Mouse (Mus musculus) neural tube, embryonic 11.5 days (tissue): ENCODE data around the gene Zfp879. TPM values are rescaled to one million over a fixed set of nuclear protein-coding genes. Genes with fewer than 3 reads are reported as not detected.

ENCODE experiments used
- ATAC-seq: fragments of 200-750 bp; cut with Nextera tagmentation; 2 replicates; pipeline ENCODE4 v1.8.0; 2017; ENCODE audit warnings: moderate number of reproducible peaks, mild to moderate bottlenecking, moderate TSS enrichment, moderate library complexity; ENCODE audit not compliant: insufficient read depth, low FRiP score, low TSS enrichment
- DNase-seq: peaks from one replicate; pipeline ENCODE4 v3.0.0-alpha.2; 2015; ENCODE audit warnings: low spot score
- H3K27ac ChIP-seq: fragments of 300-500 bp; sonication (generic); 2 replicates; pipeline ENCODE4 v1.5.1; 2014; ENCODE audit warnings: low read depth, mild to moderate bottlenecking, low read length
- H3K27me3 ChIP-seq: fragments of 300-500 bp; sonication (generic); 2 replicates; pipeline ENCODE4 v1.6.1; 2014; ENCODE audit warnings: mild to moderate bottlenecking, low read length, mixed read lengths; ENCODE audit not compliant: control insufficient read depth, insufficient read depth
- H3K36me3 ChIP-seq: fragments of 300-500 bp; sonication (generic); 2 replicates; pipeline ENCODE4 v1.6.1; 2014; ENCODE audit warnings: mild to moderate bottlenecking, low read length, moderate library complexity, mixed read lengths; ENCODE audit not compliant: control insufficient read depth, insufficient read depth
- H3K4me1 ChIP-seq: fragments of 300-500 bp; sonication (generic); 2 replicates; pipeline ENCODE4 v1.6.1; 2014; ENCODE audit warnings: low read length, mixed read lengths; ENCODE audit not compliant: control insufficient read depth, insufficient read depth
- H3K4me2 ChIP-seq: fragments of 300-500 bp; sonication (generic); 2 replicates; pipeline ENCODE4 v1.6.1; 2014; ENCODE audit warnings: low read depth, mild to moderate bottlenecking, moderate library complexity
- H3K4me3 ChIP-seq: fragments of 300-500 bp; sonication (generic); 2 replicates; pipeline ENCODE4 v1.5.1; 2014; ENCODE audit warnings: low read depth, low read length
- H3K9ac ChIP-seq: fragments of 300-500 bp; sonication (generic); 2 replicates; pipeline ENCODE4 v1.6.1; 2014; ENCODE audit warnings: mild to moderate bottlenecking, low read length
- H3K9me3 ChIP-seq: fragments of 300-500 bp; sonication (generic); 2 replicates; pipeline ENCODE4 v1.6.1; 2016; ENCODE audit warnings: low read length; ENCODE audit not compliant: control insufficient read depth
- WGBS: fragments of 180-500 bp; shearing (Covaris S2); extraction: QIAGEN DNeasy Blood & Tissue Kit; methylation state at CpG from one replicate; pipeline ENCODE4 v1.1.7; 2014; 5-methylcytosine and 5-hydroxymethylcytosine counted together
- polyA plus RNA-seq: library from polyadenylated mRNA; unstranded; fragments of >200 nt; fragmentation: Nextera tagmentation; extraction: Ambion mirVana; gene quantifications from 2 replicates; pipeline ENCODE4 v1.2.1, GENCODE M21; 2014

The Zfp879 gene
- polyA plus RNA-seq: 0.56 and 0.80 TPM in 2 replicates

DNA sequence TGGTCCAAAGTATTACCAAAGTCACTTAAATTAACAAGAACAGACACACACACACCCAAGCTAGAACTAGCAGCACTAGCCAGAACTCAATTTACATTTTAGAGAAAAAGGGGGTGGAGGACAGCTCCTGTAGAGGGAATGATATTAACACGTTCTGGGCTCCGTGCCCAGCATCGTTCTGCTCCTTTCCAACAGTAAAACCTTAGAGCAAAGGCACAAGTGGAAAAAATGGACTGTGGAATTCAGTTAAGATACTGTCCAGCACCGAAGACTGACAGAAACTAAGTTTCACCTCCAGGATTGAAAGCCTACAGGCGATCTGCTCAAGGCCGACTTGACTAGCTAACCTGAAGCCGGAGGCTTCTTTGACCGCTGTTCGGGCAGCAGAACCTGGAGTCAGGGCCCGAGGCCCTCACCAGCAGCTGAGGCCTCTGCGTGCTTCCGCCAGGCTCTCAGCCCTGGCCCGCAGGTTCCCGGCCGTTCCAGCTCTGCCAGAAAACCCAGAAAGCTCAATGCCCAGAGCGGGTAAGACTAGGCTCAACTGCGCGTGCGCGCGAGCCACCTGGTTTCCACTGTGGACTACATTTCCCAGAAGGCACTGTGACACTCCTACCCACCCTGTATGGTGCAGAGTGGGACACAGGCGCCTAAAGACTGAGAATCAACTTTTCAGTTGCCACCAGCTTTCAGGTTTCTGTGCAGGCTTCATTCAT, at the start of gene Zfp879:
Gene Zfp879, minus strand, starts transcription at position 530 of the 713 bp plus-strand sequence.
- H3K4me1 ChIP-seq: no peaks in the 10 kb centered on the region

DNA sequence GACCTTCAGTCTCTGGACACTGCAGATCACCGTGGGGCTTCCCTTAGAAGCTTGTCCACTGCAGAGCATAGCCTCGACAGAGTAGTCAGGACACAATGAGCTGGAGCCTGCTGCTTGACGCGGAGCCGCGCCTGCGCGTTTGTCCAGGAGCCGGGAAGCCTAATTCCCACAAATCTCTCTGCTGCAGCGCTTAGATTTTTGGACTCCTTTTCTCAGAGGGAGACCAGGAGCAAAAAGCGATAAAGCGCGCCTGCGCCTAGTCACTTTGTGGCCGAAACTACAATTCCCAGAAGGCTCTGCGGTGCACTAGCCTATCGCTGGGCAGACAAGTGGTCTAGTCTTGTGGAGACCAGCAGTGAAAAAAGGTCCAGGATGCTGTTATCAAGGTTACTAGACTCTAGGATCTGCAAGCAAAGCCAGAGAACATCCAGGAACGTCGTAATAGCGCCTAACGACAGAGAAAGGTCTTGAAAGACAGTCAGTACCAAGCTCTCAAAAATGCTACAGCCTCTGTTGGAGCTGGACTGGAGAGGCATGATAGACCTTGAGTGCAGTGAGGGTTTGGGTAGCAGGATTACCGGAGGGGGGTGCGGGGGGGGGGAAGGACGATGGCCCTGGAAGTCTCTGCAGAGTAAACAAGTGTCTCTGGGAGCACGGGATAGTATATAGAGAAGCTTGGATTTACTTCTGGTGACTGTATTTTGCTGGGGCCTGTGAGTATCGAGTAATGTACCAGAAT, 46.2 kb upstream of the Zfp879 start, which contains the start of gene Zfp454:
Gene Zfp454, minus strand, starts transcription at position 262 of the 739 bp plus-strand sequence.
- peak within 1 kb of the TSS; percentile 62; the same call in 1 of the 2 replicates for H3K27ac ChIP-seq

More for the DNA sequence above, at the start of gene Zfp879:
- Histone ChIP-seq H3K9me3 (no peaks in the 10 kb centered on the region), H3K9ac (peak within 1 kb of the TSS; percentile 63), H3K27me3 (no peaks in the 10 kb centered on the region), H3K36me3 (no peaks in the 10 kb centered on the region), H3K4me3 (peak within 1 kb of the TSS; percentile 33), H3K4me2 (peak within 1 kb of the TSS; percentile 50), H3K27ac (no peak within 1 kb of the TSS)
- peak; percentile 93 for DNase-seq
- 26% methylated on average over 22 of the region's 22 CpGs for WGBS
- peak; percentile 95 for ATAC-seq

DNA sequence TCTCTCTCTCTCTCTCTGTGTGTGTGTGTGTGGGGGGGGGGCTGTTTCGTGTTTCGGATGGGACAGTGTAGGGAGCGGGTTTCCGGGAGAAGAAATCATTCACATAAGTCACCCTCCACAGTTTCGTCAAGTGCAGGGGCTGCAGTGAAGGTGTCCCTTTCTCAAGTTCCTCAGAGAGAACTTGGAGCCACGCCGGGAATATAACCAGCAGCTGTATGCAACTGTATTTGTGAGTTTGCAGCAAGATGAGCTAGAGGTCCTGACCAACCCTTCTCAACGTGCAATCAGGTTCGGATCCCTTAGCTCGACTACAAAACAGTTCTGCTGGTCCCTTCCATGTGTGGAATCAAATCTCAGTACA, 45.6 kb upstream of the Zfp879 start:
- ATAC-seq (peak; percentile 53), DNase-seq (no peak)
- H3K4me2 ChIP-seq: peak overlapping the region; percentile 59
- H3K27me3 ChIP-seq: no peaks in the 10 kb centered on the region
- H3K4me3 ChIP-seq: peak overlapping the region; percentile 44
- peaks cover 6% of the 10 kb centered on the region; the same call in 1 of the 2 replicates for H3K36me3 ChIP-seq
- H3K4me1 ChIP-seq: peaks cover 11% of the 10 kb centered on the region; the same call in 1 of the 2 replicates
- H3K9ac ChIP-seq: peak overlapping the region; percentile 76
- H3K27ac ChIP-seq: peak overlapping the region; percentile 62; the same call in 1 of the 2 replicates
- H3K9me3 ChIP-seq: no peaks in the 10 kb centered on the region; the same call in 1 of the 2 replicates
- WGBS: 44% methylated on average over 10 of the region's 10 CpGs

More for the DNA sequence above, 46.2 kb upstream of the Zfp879 start, which contains the start of gene Zfp454:
- DNase-seq (peak; percentile 93), ATAC-seq (peak; percentile 91)
- Histone ChIP-seq H3K36me3 (peaks cover 2% of the 10 kb centered on the region; the same call in 1 of the 2 replicates), H3K4me3 (peak within 1 kb of the TSS; percentile 44), H3K9me3 (no peaks in the 10 kb centered on the region; the same call in 1 of the 2 replicates), H3K4me1 (peaks cover 11% of the 10 kb centered on the region; the same call in 1 of the 2 replicates), H3K9ac (peak within 1 kb of the TSS; percentile 76), H3K4me2 (peak within 1 kb of the TSS; percentile 59), H3K27me3 (no peaks in the 10 kb centered on the region)
- 8% methylated on average over 26 of the region's 26 CpGs for WGBS

DNA sequence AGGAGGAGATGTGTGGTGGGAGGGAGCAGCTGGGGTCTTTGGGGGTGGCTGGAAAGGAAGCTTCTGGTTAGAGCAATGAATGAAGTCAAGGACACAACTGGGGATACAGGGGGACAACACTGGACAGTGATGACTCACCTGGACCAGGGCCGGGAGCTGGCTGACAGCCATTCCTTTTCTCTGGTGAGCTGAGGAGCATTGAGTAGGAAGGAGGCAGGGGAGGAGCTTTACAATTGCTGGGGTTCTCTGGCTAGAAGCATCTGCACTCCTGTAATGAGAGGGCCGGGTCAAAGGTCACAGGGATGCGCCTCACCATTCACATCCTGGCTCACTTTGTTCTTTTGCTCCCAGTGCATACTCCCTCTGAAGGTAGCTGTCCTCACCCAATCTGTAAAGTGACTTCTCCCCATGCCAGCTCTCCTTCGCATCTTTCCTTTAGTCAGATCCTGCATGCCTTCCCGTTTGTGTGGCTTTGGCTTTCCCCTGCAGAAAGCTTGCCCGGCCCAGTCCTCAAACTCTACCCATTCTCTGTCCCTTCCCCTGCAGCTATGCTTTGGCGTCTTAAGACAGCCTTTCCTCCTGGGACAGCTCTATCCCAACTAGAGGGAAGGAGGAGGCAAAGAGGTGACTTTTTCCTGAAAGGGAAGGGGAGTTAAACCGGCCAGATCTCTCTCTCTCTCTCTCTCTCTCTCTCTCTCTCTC, 45.0 kb upstream of the Zfp879 start:
- Histone ChIP-seq H3K9me3 (no peaks in the 10 kb centered on the region; the same call in 1 of the 2 replicates), H3K27ac (no peak overlapping the region), H3K36me3 (peaks cover 6% of the 10 kb centered on the region; the same call in 1 of the 2 replicates), H3K4me3 (peak overlapping the region; percentile 44), H3K9ac (peak overlapping the region; percentile 76), H3K4me1 (peaks cover 11% of the 10 kb centered on the region; the same call in 1 of the 2 replicates), H3K27me3 (no peaks in the 10 kb centered on the region), H3K4me2 (peak overlapping the region; percentile 59)
- ATAC-seq: no peak
- WGBS: 52% methylated on average over 8 of the region's 8 CpGs
- no peak for DNase-seq

DNA sequence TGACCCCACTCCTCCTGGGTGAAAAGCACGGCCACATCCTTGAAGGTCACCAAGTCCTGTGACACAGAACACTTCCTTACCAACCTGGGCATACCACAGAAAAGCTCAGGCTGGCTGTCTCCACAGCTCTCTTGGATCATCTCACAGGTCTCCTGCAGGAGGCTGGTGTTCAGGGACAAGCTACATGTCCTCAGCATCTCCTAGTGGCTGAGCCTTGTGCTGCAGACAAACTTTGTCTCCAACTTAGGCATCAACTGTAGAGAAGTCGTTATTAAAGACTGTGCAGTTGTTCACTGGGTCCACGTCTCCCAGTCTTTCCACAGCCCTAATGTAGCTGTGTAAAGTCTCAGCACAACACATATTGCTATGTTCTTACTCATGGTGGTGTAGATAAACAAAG, 42.4 kb upstream of the Zfp879 start:
- H3K27ac ChIP-seq: no peak overlapping the region
- DNase-seq: no peak
- H3K4me1 ChIP-seq: peaks cover 11% of the 10 kb centered on the region; the same call in 1 of the 2 replicates
- no peak overlapping the region for H3K9ac ChIP-seq
- H3K9me3 ChIP-seq: no peaks in the 10 kb centered on the region; the same call in 1 of the 2 replicates
- no peak overlapping the region for H3K4me2 ChIP-seq
- H3K27me3 ChIP-seq: no peaks in the 10 kb centered on the region
- peaks cover 12% of the 10 kb centered on the region for H3K36me3 ChIP-seq
- 83% methylated on average over 3 of the region's 3 CpGs for WGBS
- ATAC-seq: no peak
- no peak overlapping the region for H3K4me3 ChIP-seq

DNA sequence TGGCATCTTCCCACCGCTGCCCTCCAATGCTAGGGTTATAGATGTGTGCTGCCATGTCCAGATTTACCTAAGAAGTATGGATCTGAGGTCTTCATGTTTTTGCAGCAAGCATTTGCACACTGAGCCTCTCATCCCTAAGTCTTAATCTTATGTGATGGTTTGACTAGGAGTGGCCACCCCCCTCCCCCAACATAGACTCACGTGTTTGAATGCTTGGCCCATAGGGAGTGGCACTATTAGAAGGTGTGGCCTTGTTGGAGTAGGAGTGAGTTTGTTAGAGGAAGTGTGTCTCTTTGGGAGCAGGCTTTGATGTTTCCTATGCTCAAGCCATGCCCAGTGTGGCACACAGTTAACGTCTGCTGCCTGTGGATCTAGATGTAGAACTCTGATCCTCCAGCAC, 37.3 kb upstream of the Zfp879 start:
- Histone ChIP-seq H3K27me3 (no peaks in the 10 kb centered on the region), H3K9ac (no peak overlapping the region), H3K27ac (no peak overlapping the region), H3K4me2 (no peak overlapping the region), H3K4me3 (no peak overlapping the region), H3K9me3 (peaks cover 10% of the 10 kb centered on the region), H3K36me3 (peaks cover 34% of the 10 kb centered on the region), H3K4me1 (no peaks in the 10 kb centered on the region)
- ATAC-seq: no peak
- no peak for DNase-seq
- 87% methylated on average over 3 of the region's 3 CpGs for WGBS

DNA sequence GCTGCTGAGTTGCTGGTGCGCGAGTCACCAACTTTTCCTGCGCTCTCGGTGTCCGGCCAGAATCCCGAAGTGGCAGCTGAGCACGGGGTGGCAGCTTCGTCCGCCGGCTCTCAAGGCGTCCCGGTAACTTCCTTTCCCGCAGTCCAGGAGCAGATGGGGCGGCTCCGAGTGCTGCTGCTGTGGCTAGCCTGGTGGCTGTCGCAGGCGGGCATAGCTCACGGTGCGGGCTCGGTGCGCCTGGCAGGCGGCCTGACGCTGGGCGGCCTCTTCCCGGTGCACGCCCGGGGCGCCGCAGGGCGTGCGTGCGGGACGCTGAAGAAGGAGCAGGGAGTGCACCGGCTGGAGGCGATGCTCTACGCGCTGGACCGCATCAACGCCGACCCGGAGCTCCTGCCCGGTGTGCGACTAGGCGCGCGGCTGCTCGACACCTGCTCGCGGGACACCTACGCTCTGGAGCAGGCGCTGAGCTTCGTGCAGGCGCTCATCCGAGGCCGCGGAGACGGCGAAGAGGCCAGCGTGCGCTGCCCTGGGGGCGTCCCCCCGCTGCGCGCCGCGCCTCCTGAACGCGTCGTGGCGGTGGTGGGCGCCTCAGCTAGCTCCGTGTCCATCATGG, 9.7 kb upstream of the Zfp879 start:
- H3K9ac ChIP-seq: peak overlapping the region; percentile 36
- peak overlapping the region; percentile 52 for H3K4me2 ChIP-seq
- 0 out of 2 replicates have a peak, but pooled peaks cover 2% of the 10 kb centered on the region for H3K4me1 ChIP-seq
- no peak overlapping the region for H3K27ac ChIP-seq
- H3K27me3 ChIP-seq: peaks cover 52% of the 10 kb centered on the region
- under 1% methylated on average over 64 of the region's 72 CpGs for WGBS
- H3K9me3 ChIP-seq: no peaks in the 10 kb centered on the region
- no peaks in the 10 kb centered on the region for H3K36me3 ChIP-seq
- peak overlapping the region; percentile 33 for H3K4me3 ChIP-seq
- ATAC-seq (peak; percentile 50), DNase-seq (peak; percentile 56)
